Mouse (Mus musculus) small intestine, adult 2 months (tissue): Measurements from ENCODE around the gene Hnrnpa0.

Source experiments
- CTCF ChIP-seq: fragments of 200-500 bp; IDR thresholded peaks from 2 replicates; pipeline ENCODE4 v1.5.1; 2012; ENCODE audit warnings: low read depth, mild to moderate bottlenecking, control low read depth, inconsistent platforms, low read length, moderate library complexity, mixed read lengths; ENCODE audit not compliant: insufficient replicate concordance, insufficient read length; ENCODE audit errors: extremely low read depth
- POLR2A ChIP-seq: fragments of 200-500 bp; IDR thresholded peaks from 2 replicates; pipeline ENCODE4 v1.6.1; 2012; ENCODE audit warnings: low read depth, mild to moderate bottlenecking, control low read depth, inconsistent platforms, low read length, moderate library complexity

GRCm38 (mm10) chr13:58131692-58132091 is 3.3 kb upstream of the Hnrnpa0 start:
- TF ChIP-seq POLR2A (no peak), CTCF (no peak)
